Mouse (Mus musculus) embryonic facial prominence, embryonic 10.5 days (tissue): Measurements from ENCODE around the gene Gm20683. TPM values are rescaled to one million over a fixed set of nuclear protein-coding genes. Genes with fewer than 3 reads are reported as not detected.
A peak's percentile ranks its signal among the peaks of the same experiment; 100 is the strongest.

Source experiments
- DNase-seq: peaks from one replicate; pipeline ENCODE4 v3.0.0-alpha.2; 2017; ENCODE audit warnings: low spot score
- H3K27ac ChIP-seq: fragments of 300-500 bp; sonication (generic); replicated peaks from 2 replicates; pipeline ENCODE4 v1.5.1; 2016; ENCODE audit warnings: mild to moderate bottlenecking
- H3K27me3 ChIP-seq: fragments of 300-500 bp; sonication (generic); replicated peaks from 2 replicates; pipeline ENCODE4 v1.6.1; 2016; ENCODE audit warnings: low read depth, mild to moderate bottlenecking; ENCODE audit not compliant: poor library complexity, severe bottlenecking
- H3K36me3 ChIP-seq: fragments of 300-500 bp; sonication (generic); replicated peaks from 2 replicates; pipeline ENCODE4 v1.6.1; 2016; ENCODE audit warnings: mild to moderate bottlenecking, moderate library complexity
- H3K4me1 ChIP-seq: fragments of 300-500 bp; sonication (generic); 2 replicates; pipeline ENCODE4 v1.6.1; 2016
- H3K4me3 ChIP-seq: fragments of 300-500 bp; sonication (generic); 2 replicates; pipeline ENCODE4 v1.5.1; 2016; ENCODE audit warnings: mild to moderate bottlenecking, moderate library complexity
- H3K9me3 ChIP-seq: fragments of 300-500 bp; sonication (generic); 2 replicates; pipeline ENCODE4 v1.6.1; 2016; ENCODE audit warnings: mild to moderate bottlenecking
- WGBS: fragments of 180-500 bp; shearing (Covaris S2); methylation state at CpG from one replicate; pipeline ENCODE4 v1.1.7; 2016; 5-methylcytosine and 5-hydroxymethylcytosine counted together
- polyA plus RNA-seq: library from polyadenylated mRNA; unstranded; fragments of >200 nt; fragmentation: Nextera tagmentation; extraction: Ambion mirVana; gene quantifications from 2 replicates; pipeline ENCODE4 v1.2.1, GENCODE M21; 2016

The Gm20683 gene
- polyA plus RNA-seq, 1 experiment from 2014 or later: 1.4 TPM

- H3K9me3 ChIP-seq: no peaks in the 10 kb centered on the region
- 93% methylated on average over 6 of the region's 6 CpGs for WGBS
- no peaks in the 10 kb centered on the region for H3K27me3 ChIP-seq
- peak overlapping the region; percentile 84 for H3K4me3 ChIP-seq
- no peak for DNase-seq
- H3K27ac ChIP-seq: peak overlapping the region; percentile 93; the same call in 1 of the 2 replicates
- H3K4me1 ChIP-seq: peaks cover 23% of the 10 kb centered on the region
- peaks cover 34% of the 10 kb centered on the region for H3K36me3 ChIP-seq
Measured at GRCm38 (mm10) chr17:25860229-25860628, 18.7 kb upstream of the Gm20683 start.

- peak; percentile 96 for DNase-seq
- Histone ChIP-seq H3K4me3 (peak within 1 kb of the TSS; percentile 90), H3K27me3 (no peaks in the 10 kb centered on the region), H3K27ac (peak within 1 kb of the TSS; percentile 93), H3K36me3 (peaks cover 85% of the 10 kb centered on the region), H3K9me3 (no peaks in the 10 kb centered on the region), H3K4me1 (peaks cover 23% of the 10 kb centered on the region)
- WGBS: 1% methylated on average over 21 of the region's 21 CpGs
Measured at GRCm38 (mm10) chr17:25844396-25844901, 2.9 kb upstream of the Gm20683 start, which contains the start of gene Rhot2. TSS of gene Rhot2 (minus strand) at chr17:25844851.

GRCm38 (mm10) chr17:25843636-25844395 is 2.3 kb upstream of the Gm20683 start:
- Histone ChIP-seq H3K9me3 (no peaks in the 10 kb centered on the region), H3K27ac (peak overlapping the region; percentile 93), H3K4me3 (peak overlapping the region; percentile 90), H3K27me3 (no peaks in the 10 kb centered on the region), H3K4me1 (peaks cover 23% of the 10 kb centered on the region), H3K36me3 (peaks cover 85% of the 10 kb centered on the region)
- no peak for DNase-seq
- WGBS: 3% methylated on average over 38 of the region's 38 CpGs

- Histone ChIP-seq H3K36me3 (peaks cover 84% of the 10 kb centered on the region), H3K4me3 (peak overlapping the region; percentile 90), H3K27me3 (no peaks in the 10 kb centered on the region), H3K9me3 (no peaks in the 10 kb centered on the region), H3K4me1 (peaks cover 24% of the 10 kb centered on the region), H3K27ac (no peak overlapping the region)
- 91% methylated on average over 4 of the region's 4 CpGs for WGBS
- no peak for DNase-seq
Measured at GRCm38 (mm10) chr17:25843122-25843521, 1.6 kb upstream of the Gm20683 start.

GRCm38 (mm10) chr17:25842509-25842908 is 946 bp upstream of the Gm20683 start:
- Histone ChIP-seq H3K36me3 (peaks cover 84% of the 10 kb centered on the region), H3K9me3 (no peaks in the 10 kb centered on the region), H3K27ac (no peak overlapping the region), H3K4me3 (0 out of 2 replicates have a peak overlapping the region, but pooled peaks have one; percentile 26), H3K27me3 (no peaks in the 10 kb centered on the region), H3K4me1 (peaks cover 30% of the 10 kb centered on the region)
- DNase-seq: no peak
- WGBS: 87% methylated on average over 3 of the region's 3 CpGs

GRCm38 (mm10) chr17:25840519-25840918 is 1.0 kb downstream of the Gm20683 start:
- H3K36me3 ChIP-seq: peaks cover 78% of the 10 kb centered on the region
- no peak for DNase-seq
- H3K27me3 ChIP-seq: no peaks in the 10 kb centered on the region
- peaks cover 50% of the 10 kb centered on the region for H3K4me1 ChIP-seq
- WGBS: 94% methylated on average over 6 of the region's 6 CpGs
- no peak overlapping the region for H3K27ac ChIP-seq
- H3K4me3 ChIP-seq: peak overlapping the region; percentile 21; the same call in 1 of the 2 replicates
- H3K9me3 ChIP-seq: no peaks in the 10 kb centered on the region

- WGBS: 86% methylated on average over 14 of the region's 14 CpGs
- no peak overlapping the region; the same call in 1 of the 2 replicates for H3K4me3 ChIP-seq
- H3K27ac ChIP-seq: no peak overlapping the region
- H3K9me3 ChIP-seq: no peaks in the 10 kb centered on the region
- H3K27me3 ChIP-seq: no peaks in the 10 kb centered on the region
- peaks cover 81% of the 10 kb centered on the region for H3K36me3 ChIP-seq
- no peak for DNase-seq
- H3K4me1 ChIP-seq: peaks cover 52% of the 10 kb centered on the region
Measured at GRCm38 (mm10) chr17:25839455-25840235, 1.9 kb downstream of the Gm20683 start.

GRCm38 (mm10) chr17:25838904-25839303 is 2.7 kb downstream of the Gm20683 start:
- H3K4me3 ChIP-seq: no peak overlapping the region
- H3K4me1 ChIP-seq: peaks cover 57% of the 10 kb centered on the region
- no peaks in the 10 kb centered on the region for H3K9me3 ChIP-seq
- H3K27me3 ChIP-seq: no peaks in the 10 kb centered on the region
- no peak overlapping the region for H3K27ac ChIP-seq
- H3K36me3 ChIP-seq: peaks cover 84% of the 10 kb centered on the region
- DNase-seq: no peak
- WGBS: 85% methylated on average over 4 of the region's 4 CpGs

- Histone ChIP-seq H3K27me3 (no peaks in the 10 kb centered on the region), H3K4me3 (peak overlapping the region; percentile 59), H3K27ac (peak overlapping the region; percentile 80; the same call in 1 of the 2 replicates), H3K36me3 (peaks cover 75% of the 10 kb centered on the region), H3K4me1 (peaks cover 52% of the 10 kb centered on the region), H3K9me3 (no peaks in the 10 kb centered on the region)
- WGBS: 61% methylated on average over 3 of the region's 3 CpGs
- DNase-seq: peak; percentile 23
Measured at GRCm38 (mm10) chr17:25837533-25837932, 4.0 kb downstream of the Gm20683 start.

GRCm38 (mm10) chr17:25837076-25837410 is 4.5 kb downstream of the Gm20683 start, which contains the start of gene Rhbdl1:
TSS of gene Rhbdl1 (minus strand) at chr17:25837295.
- H3K9me3 ChIP-seq: no peaks in the 10 kb centered on the region
- peaks cover 52% of the 10 kb centered on the region for H3K4me1 ChIP-seq
- DNase-seq: peak; percentile 77
- H3K27ac ChIP-seq: peak within 1 kb of the TSS; percentile 80
- no peaks in the 10 kb centered on the region for H3K27me3 ChIP-seq
- WGBS: 3% methylated on average over 29 of the region's 29 CpGs
- peak within 1 kb of the TSS; percentile 59 for H3K4me3 ChIP-seq
- H3K36me3 ChIP-seq: peaks cover 70% of the 10 kb centered on the region

GRCm38 (mm10) chr17:25836397-25837075 is 5.0 kb downstream of the Gm20683 start:
- peaks cover 57% of the 10 kb centered on the region for H3K4me1 ChIP-seq
- peaks cover 70% of the 10 kb centered on the region for H3K36me3 ChIP-seq
- no peaks in the 10 kb centered on the region for H3K27me3 ChIP-seq
- H3K9me3 ChIP-seq: no peaks in the 10 kb centered on the region
- WGBS: 22% methylated on average over 23 of the region's 23 CpGs
- peak; percentile 20 for DNase-seq
- peak overlapping the region; percentile 59 for H3K4me3 ChIP-seq
- peak overlapping the region; percentile 80 for H3K27ac ChIP-seq

GRCm38 (mm10) chr17:25835816-25836215 is 5.7 kb downstream of the Gm20683 start:
- Histone ChIP-seq H3K27me3 (no peaks in the 10 kb centered on the region), H3K9me3 (no peaks in the 10 kb centered on the region), H3K4me1 (peaks cover 64% of the 10 kb centered on the region), H3K36me3 (peaks cover 70% of the 10 kb centered on the region), H3K4me3 (peak overlapping the region; percentile 59; the same call in 1 of the 2 replicates), H3K27ac (no peak overlapping the region)
- WGBS: 92% methylated on average over 16 of the region's 16 CpGs
- DNase-seq: no peak
